Mouse (Mus musculus): ENCODE results near the gene Mlxip. TPM values are rescaled to one million over a fixed set of nuclear protein-coding genes. Genes with fewer than 3 reads are reported as not detected.

Mlxip gene
- polyA plus RNA-seq, 1 experiment from 2014 or later: 18.7 TPM

DNA sequence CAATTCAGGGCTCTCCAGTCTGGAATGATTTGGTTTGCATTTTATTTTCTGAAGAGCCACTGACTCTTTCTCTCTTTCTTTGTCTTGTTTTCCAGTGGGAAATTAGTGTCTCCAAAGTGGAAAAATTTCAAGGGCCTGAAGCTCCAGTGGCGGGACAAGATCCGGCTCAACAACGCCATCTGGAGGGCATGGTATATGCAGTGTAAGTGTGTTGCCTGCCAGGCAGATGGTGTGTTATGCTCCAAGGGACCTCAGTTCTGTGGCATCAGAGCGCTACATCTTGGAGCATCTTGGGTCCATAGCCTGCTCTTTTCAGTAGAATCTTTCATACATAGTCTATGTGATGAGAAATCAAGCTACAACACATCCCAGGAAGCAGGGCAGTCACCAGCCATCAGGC, 45.3 kb downstream of the Mlxip start:
- 78% methylated on average over 4 of the region's 4 CpGs for WGBS
- no peaks in the 10 kb centered on the region for H3K9me3 ChIP-seq
- H3K27me3 ChIP-seq: no peaks in the 10 kb centered on the region
- H3K36me3 ChIP-seq: peaks cover 33% of the 10 kb centered on the region
- ATAC-seq: no peak
- H3K4me1 ChIP-seq (replicated peaks): peaks cover 12% of the 10 kb centered on the region
- no peak overlapping the region for H3K27ac ChIP-seq
- H3K4me3 ChIP-seq (replicated peaks): no peak overlapping the region
- no peak overlapping the region for H3K9ac ChIP-seq (replicated peaks)
- H3K4me2 ChIP-seq (replicated peaks): no peak overlapping the region

DNA sequence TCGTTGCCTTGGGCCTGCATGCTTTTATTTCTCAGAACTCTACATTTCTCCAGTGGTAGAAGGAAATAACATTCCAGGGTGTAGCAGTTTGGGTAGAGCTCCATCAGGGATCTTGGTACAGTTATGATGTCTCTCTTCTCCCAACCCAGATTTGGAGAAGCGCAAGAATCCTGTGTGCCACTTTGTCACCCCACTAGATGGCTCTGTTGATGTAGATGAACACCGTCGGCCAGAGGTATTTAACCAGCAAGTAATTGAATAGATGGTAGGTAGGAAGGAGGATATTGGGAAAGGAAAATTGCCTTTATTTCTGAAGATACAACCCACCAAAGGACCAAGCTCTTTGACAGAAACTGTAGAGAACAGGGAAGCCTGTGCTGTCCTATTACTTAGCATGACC, 46.1 kb downstream of the Mlxip start:
- ATAC-seq: no peak
- Histone ChIP-seq H3K4me2 (replicated peaks) (no peak overlapping the region), H3K27me3 (no peaks in the 10 kb centered on the region), H3K9ac (replicated peaks) (no peak overlapping the region), H3K4me1 (replicated peaks) (peaks cover 11% of the 10 kb centered on the region), H3K9me3 (no peaks in the 10 kb centered on the region), H3K4me3 (replicated peaks) (no peak overlapping the region), H3K36me3 (peaks cover 41% of the 10 kb centered on the region), H3K27ac (no peak overlapping the region)
- 72% methylated on average over 4 of the region's 4 CpGs for WGBS

- no peak overlapping the region for H3K9ac ChIP-seq (replicated peaks)
- no peaks in the 10 kb centered on the region for H3K9me3 ChIP-seq
- no peak for ATAC-seq
- peaks cover 55% of the 10 kb centered on the region for H3K36me3 ChIP-seq
- no peaks in the 10 kb centered on the region for H3K4me1 ChIP-seq (replicated peaks)
- H3K4me3 ChIP-seq (replicated peaks): no peak overlapping the region
- no peak overlapping the region for H3K27ac ChIP-seq
- H3K27me3 ChIP-seq: no peaks in the 10 kb centered on the region
- H3K4me2 ChIP-seq (replicated peaks): no peak overlapping the region
- 97% methylated on average over 3 of the region's 3 CpGs for WGBS
Measured at GRCm38 (mm10) chr5:123442283-123442682, 47.7 kb downstream of the Mlxip start.

- no peak; the same call in 1 of the 2 replicates for ATAC-seq
- Histone ChIP-seq H3K4me2 (replicated peaks) (no peak overlapping the region), H3K4me3 (replicated peaks) (no peak overlapping the region), H3K9me3 (no peaks in the 10 kb centered on the region), H3K27me3 (no peaks in the 10 kb centered on the region), H3K36me3 (peaks cover 71% of the 10 kb centered on the region), H3K27ac (no peak overlapping the region), H3K9ac (replicated peaks) (no peak overlapping the region), H3K4me1 (replicated peaks) (no peaks in the 10 kb centered on the region)
- 44% methylated on average over 4 of the region's 4 CpGs for WGBS
Measured at GRCm38 (mm10) chr5:123444069-123444468, 49.5 kb downstream of the Mlxip start.

DNA sequence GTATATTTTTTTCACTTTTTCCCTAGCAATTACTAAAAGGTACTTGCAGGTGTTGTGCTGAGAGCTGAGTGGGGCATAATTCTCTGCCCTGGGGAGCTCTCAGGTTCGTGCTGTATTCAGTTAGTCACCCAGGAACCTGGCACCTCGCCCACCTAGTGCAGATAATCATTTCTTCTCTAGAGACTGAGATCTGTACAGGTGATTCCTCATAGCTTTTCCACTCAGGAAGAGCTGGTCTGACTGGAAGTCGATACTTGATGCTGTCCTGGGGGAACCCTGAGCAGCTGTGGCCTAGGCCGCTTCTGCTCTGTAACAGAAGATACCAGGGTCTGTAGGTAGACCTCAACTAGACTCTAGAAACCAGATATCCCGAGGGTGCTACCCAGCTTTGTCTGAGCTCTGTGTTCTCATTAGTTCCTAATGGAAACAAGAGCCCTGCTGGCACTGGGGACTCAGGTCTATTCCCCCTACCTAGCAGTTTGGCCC, 50.3 kb downstream of the Mlxip start:
- ATAC-seq: no peak
- Histone ChIP-seq H3K36me3 (peaks cover 79% of the 10 kb centered on the region), H3K9me3 (no peaks in the 10 kb centered on the region), H3K4me3 (replicated peaks) (no peak overlapping the region), H3K4me2 (replicated peaks) (no peak overlapping the region), H3K27me3 (no peaks in the 10 kb centered on the region), H3K27ac (no peak overlapping the region), H3K4me1 (replicated peaks) (no peaks in the 10 kb centered on the region), H3K9ac (replicated peaks) (no peak overlapping the region)
- WGBS: 92% methylated on average over 5 of the region's 5 CpGs

- Histone ChIP-seq H3K36me3 (peaks cover 96% of the 10 kb centered on the region), H3K27ac (no peak overlapping the region), H3K4me3 (replicated peaks) (no peak overlapping the region), H3K4me2 (replicated peaks) (no peak overlapping the region), H3K9me3 (no peaks in the 10 kb centered on the region), H3K9ac (replicated peaks) (no peak overlapping the region), H3K27me3 (no peaks in the 10 kb centered on the region), H3K4me1 (replicated peaks) (no peaks in the 10 kb centered on the region)
- 93% methylated on average over 7 of the region's 7 CpGs for WGBS
- no peak for ATAC-seq
Measured at GRCm38 (mm10) chr5:123451886-123452285, 57.3 kb downstream of the Mlxip start.

GRCm38 (mm10) chr5:123461420-123461819, 66.8 kb downstream of the Mlxip start:
- Histone ChIP-seq H3K9ac (replicated peaks) (no peak overlapping the region), H3K4me1 (replicated peaks) (no peaks in the 10 kb centered on the region), H3K4me2 (replicated peaks) (no peak overlapping the region), H3K9me3 (no peaks in the 10 kb centered on the region), H3K4me3 (replicated peaks) (no peak overlapping the region), H3K36me3 (peaks cover 21% of the 10 kb centered on the region), H3K27me3 (no peaks in the 10 kb centered on the region), H3K27ac (no peak overlapping the region)
- no peak for ATAC-seq
- WGBS: 53% methylated on average over 5 of the region's 5 CpGs

- no peak overlapping the region for H3K4me2 ChIP-seq (replicated peaks)
- H3K27me3 ChIP-seq: no peaks in the 10 kb centered on the region
- no peak overlapping the region for H3K9ac ChIP-seq (replicated peaks)
- H3K27ac ChIP-seq: no peak overlapping the region
- no peaks in the 10 kb centered on the region for H3K36me3 ChIP-seq
- no peak overlapping the region for H3K4me3 ChIP-seq (replicated peaks)
- H3K9me3 ChIP-seq: no peaks in the 10 kb centered on the region
- no peak for ATAC-seq
- no peaks in the 10 kb centered on the region for H3K4me1 ChIP-seq (replicated peaks)
- WGBS: 100% methylated on average over 1 of the region's 1 CpGs
Measured at GRCm38 (mm10) chr5:123464638-123465037, 70.0 kb downstream of the Mlxip start.

DNA sequence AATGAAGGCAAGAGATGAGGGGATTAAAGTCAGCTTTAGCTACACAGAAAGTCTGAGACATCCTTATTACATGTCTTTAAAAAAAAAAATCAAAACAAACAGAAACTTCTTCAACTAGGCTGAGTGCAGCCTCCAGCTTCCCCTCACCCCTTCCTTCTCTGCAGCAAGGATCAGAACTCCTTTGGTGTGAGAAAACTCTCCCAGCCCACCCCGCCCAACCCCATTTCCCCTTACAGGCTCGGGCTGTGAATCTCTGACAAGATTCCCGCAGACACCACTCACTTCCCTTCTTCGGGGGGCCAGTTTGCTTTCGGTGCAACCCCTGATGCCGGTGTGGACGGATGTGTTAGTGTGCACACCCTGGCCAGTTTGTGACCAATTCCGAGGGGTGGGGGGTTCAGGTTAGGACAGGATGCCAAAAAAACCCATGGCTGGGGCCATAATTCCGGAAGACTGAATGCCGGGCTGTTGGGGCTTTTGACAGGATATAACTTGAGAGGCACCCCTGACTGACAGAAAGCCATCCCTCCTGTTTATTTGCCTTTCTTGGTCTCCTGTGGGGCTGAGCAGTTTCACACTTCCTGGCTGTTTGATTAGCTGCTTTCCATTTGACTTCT, 76.3 kb downstream of the Mlxip start:
- no peak overlapping the region for H3K9ac ChIP-seq (replicated peaks)
- no peak overlapping the region for H3K4me3 ChIP-seq (replicated peaks)
- no peaks in the 10 kb centered on the region for H3K9me3 ChIP-seq
- H3K4me1 ChIP-seq (replicated peaks): no peaks in the 10 kb centered on the region; the same call in 1 of the 2 replicates
- no peaks in the 10 kb centered on the region for H3K36me3 ChIP-seq
- no peak for ATAC-seq
- no peak overlapping the region for H3K27ac ChIP-seq
- H3K27me3 ChIP-seq: no peaks in the 10 kb centered on the region
- H3K4me2 ChIP-seq (replicated peaks): no peak overlapping the region
- WGBS: 67% methylated on average over 10 of the region's 10 CpGs

- Histone ChIP-seq H3K36me3 (no peaks in the 10 kb centered on the region), H3K9me3 (no peaks in the 10 kb centered on the region; the same call in 1 of the 2 replicates), H3K27me3 (no peaks in the 10 kb centered on the region), H3K4me3 (replicated peaks) (no peak overlapping the region), H3K4me1 (replicated peaks) (no peaks in the 10 kb centered on the region; the same call in 1 of the 2 replicates), H3K4me2 (replicated peaks) (no peak overlapping the region), H3K27ac (no peak overlapping the region), H3K9ac (replicated peaks) (no peak overlapping the region)
- no peak for ATAC-seq
- WGBS: 64% methylated on average over 5 of the region's 5 CpGs
Measured at GRCm38 (mm10) chr5:123473817-123474216, 79.2 kb downstream of the Mlxip start.

GRCm38 (mm10) chr5:123487659-123488395, 93.2 kb downstream of the Mlxip start:
- WGBS: 87% methylated on average over 11 of the region's 11 CpGs
- no peak for ATAC-seq
- Histone ChIP-seq H3K27ac (no peak overlapping the region), H3K9me3 (no peaks in the 10 kb centered on the region), H3K4me2 (replicated peaks) (no peak overlapping the region), H3K9ac (replicated peaks) (no peak overlapping the region), H3K36me3 (no peaks in the 10 kb centered on the region), H3K27me3 (peaks cover 9% of the 10 kb centered on the region; the same call in 1 of the 2 replicates), H3K4me1 (replicated peaks) (peaks cover 11% of the 10 kb centered on the region), H3K4me3 (replicated peaks) (no peak overlapping the region)

GRCm38 (mm10) chr5:123489112-123489785, 94.7 kb downstream of the Mlxip start, which contains the start of the genes Lrrc43 and Il31:
TSS of gene Lrrc43 (plus strand) at chr5:123489305.
TSS of gene Il31 (minus strand) at chr5:123489489.
- Histone ChIP-seq H3K27me3 (peaks cover 9% of the 10 kb centered on the region; the same call in 1 of the 2 replicates), H3K9me3 (no peaks in the 10 kb centered on the region), H3K4me1 (replicated peaks) (peaks cover 11% of the 10 kb centered on the region), H3K9ac (replicated peaks) (no peak within 1 kb of the TSS), H3K36me3 (no peaks in the 10 kb centered on the region), H3K4me2 (replicated peaks) (peak within 1 kb of the TSS; percentile 57), H3K4me3 (replicated peaks) (peak within 1 kb of the TSS; percentile 30), H3K27ac (no peak within 1 kb of the TSS)
- WGBS: 6% methylated on average over 25 of the region's 25 CpGs
- peak; percentile 85 for ATAC-seq
